Mouse (Mus musculus) layer of hippocampus, adult 2 months (tissue): Measurements from ENCODE around the gene Map7d1. TPM values are rescaled to one million over a fixed set of nuclear protein-coding genes. Genes with fewer than 3 reads are reported as not detected.
"Not testable (repeated sequence)": the region's sequence is repeated elsewhere in the genome, so short reads cannot be mapped to it uniquely, and the experiment has no call there.

Experiments
- DNase-seq, 2 experiments: peaks; one replicate each; pipeline ENCODE4 v3.0.0; 2022; ENCODE audit warnings: low spot score in 2 of 2
- H3K27ac ChIP-seq: fragments of 200-600 bp; 2 replicates; pipeline ENCODE4 v1.8.1; 2022
- H3K4me3 ChIP-seq: fragments of 200-600 bp; 2 replicates; pipeline ENCODE4 v1.8.1; 2022; ENCODE audit warnings: mild to moderate bottlenecking
- CTCF ChIP-seq: fragments of 200-600 bp; conservative IDR thresholded peaks from 2 replicates; pipeline ENCODE4 v1.8.1; 2022; ENCODE audit warnings: antibody characterized with exemption, mild to moderate bottlenecking, moderate library complexity
- total RNA-seq, 2 experiments: library from RNA; stranded (reverse); gene quantifications; 2 replicates each; pipeline ENCODE4 v1.2.3; 2021

The Map7d1 gene
- total RNA-seq, 2 experiments from 2014 or later, result 246 to 249 TPM

GRCm38 (mm10) chr4:126228144-126228543 is 28.0 kb downstream of the Map7d1 start:
- Histone ChIP-seq H3K4me3 (no peak overlapping the region), H3K27ac (peak overlapping the region; percentile 84)
- TF ChIP-seq CTCF, result no peak
- no peak for DNase-seq

- Histone ChIP-seq H3K27ac (peak overlapping the region; percentile 84), H3K4me3 (peak overlapping the region; percentile 50)
- peak; percentile 86 to 95 for DNase-seq
- peak; percentile 97; the same call in 1 of the 2 replicates for TF ChIP-seq CTCF
Measured at GRCm38 (mm10) chr4:126227077-126227761, 28.9 kb downstream of the Map7d1 start.

GRCm38 (mm10) chr4:126226640-126227039 is 29.5 kb downstream of the Map7d1 start:
- H3K27ac ChIP-seq, result peak overlapping the region; percentile 84; the same call in 1 of the 2 replicates
- no peak overlapping the region for H3K4me3 ChIP-seq
- TF ChIP-seq CTCF, result no peak
- DNase-seq, result no peak

GRCm38 (mm10) chr4:126222631-126223030 is 33.5 kb downstream of the Map7d1 start:
- Histone ChIP-seq H3K27ac (no peak overlapping the region), H3K4me3 (no peak overlapping the region)
- DNase-seq, result no peak
- no peak for TF ChIP-seq CTCF

GRCm38 (mm10) chr4:126220045-126220444 is 36.1 kb downstream of the Map7d1 start:
- H3K27ac ChIP-seq, result no peak overlapping the region
- DNase-seq, result no peak
- no peak for TF ChIP-seq CTCF
- H3K4me3 ChIP-seq, result no peak overlapping the region

- not testable (repeated sequence) for H3K4me3 ChIP-seq, H3K27ac ChIP-seq, DNase-seq
Measured at GRCm38 (mm10) chr4:126219540-126219939, 36.6 kb downstream of the Map7d1 start.

GRCm38 (mm10) chr4:126217771-126218170 is 38.4 kb downstream of the Map7d1 start:
- TF ChIP-seq CTCF, result no peak
- Histone ChIP-seq H3K4me3 (no peak overlapping the region), H3K27ac (no peak overlapping the region)
- no peak for DNase-seq

GRCm38 (mm10) chr4:126207081-126207480 is 49.1 kb downstream of the Map7d1 start:
- no peak overlapping the region for H3K4me3 ChIP-seq
- no peak overlapping the region for H3K27ac ChIP-seq
- TF ChIP-seq CTCF, result no peak
- no peak for DNase-seq

GRCm38 (mm10) chr4:126205386-126205785 is 50.8 kb downstream of the Map7d1 start:
- no peak for DNase-seq
- TF ChIP-seq CTCF, result no peak
- no peak overlapping the region for H3K4me3 ChIP-seq
- no peak overlapping the region for H3K27ac ChIP-seq

- DNase-seq, result no peak
- no peak for TF ChIP-seq CTCF
- no peak overlapping the region for H3K4me3 ChIP-seq
- no peak overlapping the region for H3K27ac ChIP-seq
Measured at GRCm38 (mm10) chr4:126204661-126205230, 51.4 kb downstream of the Map7d1 start.

- no peak for TF ChIP-seq CTCF
- DNase-seq, result no peak
- peak overlapping the region; percentile 99; the same call in 1 of the 2 replicates for H3K27ac ChIP-seq
- H3K4me3 ChIP-seq, result no peak overlapping the region
Measured at GRCm38 (mm10) chr4:126204016-126204415, 52.1 kb downstream of the Map7d1 start.

GRCm38 (mm10) chr4:126203336-126203895 is 52.7 kb downstream of the Map7d1 start:
- peak overlapping the region; percentile 99 for H3K27ac ChIP-seq

GRCm38 (mm10) chr4:126202303-126203181 is 53.6 kb downstream of the Map7d1 start, which contains the start of gene Thrap3:
TSS of gene Thrap3 (minus strand) at chr4:126202760.
- TF ChIP-seq CTCF, result no peak
- H3K4me3 ChIP-seq, result peak within 1 kb of the TSS; percentile 80
- DNase-seq, result peak; percentile 98 to 99
- H3K27ac ChIP-seq, result peak within 1 kb of the TSS; percentile 99

More at GRCm38 (mm10) chr4:126203336-126203895, 52.7 kb downstream of the Map7d1 start:
- TF ChIP-seq CTCF, result no peak
- DNase-seq, result no peak
- H3K4me3 ChIP-seq, result peak overlapping the region; percentile 80
